Mouse (Mus musculus) megakaryocyte, embryonic 14.5 days (primary cell): ENCODE data around the gene Nfkbib.

Source experiments
- FLI1 ChIP-seq: IDR thresholded peaks from 2 replicates; pipeline ENCODE4 v1.6.1; 2012; ENCODE audit warnings: low read length, inconsistent platforms, mixed read lengths
- GATA1 ChIP-seq: IDR thresholded peaks from 3 replicates; pipeline ENCODE4 v1.6.1; 2012; ENCODE audit warnings: mixed read lengths, low read length, inconsistent platforms, borderline replicate concordance

- TF ChIP-seq GATA1 (no peak), FLI1 (no peak)
These were observed 45.1 kb upstream of the Nfkbib start for GRCm38 (mm10) chr7:28812436-28812835.
